Mouse (Mus musculus) adrenal gland, postnatal 25 days (tissue): ENCODE measurements around the gene Plekha4. TPM values are rescaled to one million over a fixed set of nuclear protein-coding genes. Genes with fewer than 3 reads are reported as not detected.
A peak's percentile ranks its signal among the peaks of the same experiment; 100 is the strongest.
"Not testable (repeated sequence)": the region's sequence is repeated elsewhere in the genome, so short reads cannot be mapped to it uniquely, and the experiment has no call there.

ENCODE experiments used
- DNase-seq: peaks from one replicate; pipeline ENCODE4 v3.0.0; 2021; ENCODE audit warnings: mixed read lengths
- total RNA-seq: library from RNA; stranded (reverse); gene quantifications from 2 replicates; pipeline ENCODE4 v1.2.3, GENCODE M21; 2021

Gene Plekha4
- total RNA-seq, 1 experiment from 2014 or later = 3.3 TPM

GRCm38 (mm10) chr7:45509181-45509882, 16.8 kb upstream of the Plekha4 start:
- no peak for DNase-seq

GRCm38 (mm10) chr7:45509912-45510787, 16.0 kb upstream of the Plekha4 start, which contains the start of gene Nucb1:
Gene Nucb1 (minus strand): TSS chr7:45510406.
- DNase-seq = peak; percentile 89

GRCm38 (mm10) chr7:45514411-45514810, 11.7 kb upstream of the Plekha4 start:
- DNase-seq = no peak

DNA sequence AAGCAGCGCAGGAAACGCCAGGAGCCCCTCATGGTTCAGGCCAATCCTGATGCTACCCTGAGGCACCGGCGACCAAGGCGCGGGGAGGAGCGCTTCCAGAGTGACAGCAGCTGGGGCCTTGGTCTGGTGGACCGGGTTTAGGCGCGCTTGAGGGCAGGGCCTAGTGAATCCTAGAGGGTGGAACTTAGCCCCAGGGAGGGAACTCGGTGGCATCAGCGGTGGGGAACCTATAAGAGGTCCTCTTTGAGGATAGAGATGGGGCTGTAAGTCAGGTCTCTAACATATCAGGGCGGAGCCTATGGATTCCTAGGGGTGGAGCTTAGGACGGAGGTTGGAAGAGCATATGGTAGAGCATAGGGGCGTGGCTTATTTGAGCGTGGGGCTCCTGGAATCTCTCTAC, 10.7 kb upstream of the Plekha4 start:
- no peak for DNase-seq

DNA sequence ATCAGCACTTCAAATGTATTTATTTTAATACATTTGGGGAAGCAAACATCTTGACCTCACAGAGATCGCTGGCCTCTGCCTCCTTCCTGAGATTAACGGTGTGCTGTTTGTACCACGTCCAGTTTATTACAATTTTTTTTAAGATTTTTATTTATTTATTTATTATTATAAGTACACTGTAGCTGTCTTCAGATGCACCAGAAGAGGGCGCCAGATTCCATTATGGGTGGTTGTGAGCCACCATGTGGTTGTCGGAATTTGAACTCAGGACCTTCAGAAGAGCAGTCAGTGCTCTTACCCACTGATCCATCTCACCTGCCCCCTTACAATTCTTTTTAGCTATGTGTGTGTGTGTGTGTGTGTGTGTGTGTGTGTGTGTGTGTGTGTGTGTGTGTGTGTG, 9.3 kb upstream of the Plekha4 start:
- DNase-seq = not testable (repeated sequence)

GRCm38 (mm10) chr7:45518618-45519017, 7.5 kb upstream of the Plekha4 start:
- DNase-seq = no peak

DNA sequence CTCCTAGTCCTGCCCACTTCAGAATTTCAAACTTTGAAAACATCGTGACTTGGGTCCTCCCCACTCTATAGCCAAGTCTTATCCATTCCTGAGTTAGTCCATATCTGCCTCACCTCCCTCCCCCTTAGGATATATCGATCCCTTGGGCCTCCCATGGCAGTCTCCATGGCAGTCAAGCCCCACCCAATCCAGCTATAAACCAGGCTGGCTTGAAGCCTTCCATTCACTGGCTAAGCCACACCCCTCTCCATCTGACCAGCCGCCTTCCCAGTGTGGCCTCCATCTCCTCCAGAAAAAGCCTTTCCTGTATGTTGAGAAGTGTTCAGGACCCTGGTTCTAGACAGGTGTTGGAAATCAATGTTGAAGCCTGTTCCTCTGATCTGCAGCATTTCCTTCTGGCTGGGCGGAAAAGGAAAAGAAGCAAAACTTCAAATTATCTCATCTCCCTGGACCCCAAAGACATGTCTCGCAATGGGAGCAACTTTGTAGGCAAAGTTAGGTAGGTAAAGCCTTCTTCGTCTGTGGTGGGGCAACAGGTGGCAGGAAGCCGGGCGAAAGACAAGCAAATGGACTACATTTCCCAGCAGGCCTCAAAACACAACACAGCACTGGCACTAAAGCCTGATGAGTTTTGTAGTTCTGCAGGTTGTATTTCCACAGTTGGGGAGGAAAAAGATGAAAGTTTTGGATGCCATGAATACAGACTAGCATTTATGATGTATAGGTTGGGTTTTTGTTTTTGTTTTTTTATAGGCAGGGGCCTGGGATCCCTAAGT, 6.6 kb upstream of the Plekha4 start:
- no peak for DNase-seq

DNA sequence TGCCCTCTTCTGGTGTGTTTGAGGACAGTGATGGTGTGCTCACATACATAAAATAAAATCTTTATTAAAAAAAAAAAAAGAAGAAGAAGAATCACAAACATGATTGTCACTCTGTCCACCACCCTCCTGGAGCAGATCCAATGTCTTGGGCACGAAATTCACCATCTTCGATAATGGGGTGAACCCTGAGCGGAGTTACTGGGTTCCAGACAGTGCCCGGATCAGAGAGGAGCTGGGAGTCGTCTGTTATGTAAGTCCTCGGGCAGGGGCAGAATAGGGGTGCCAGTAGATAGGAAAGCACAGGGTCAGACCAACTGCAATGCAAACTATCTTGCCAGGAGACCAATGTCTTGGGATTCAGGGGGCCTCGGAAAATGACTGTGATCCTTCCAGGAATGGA, 5.5 kb upstream of the Plekha4 start:
- no peak for DNase-seq

GRCm38 (mm10) chr7:45521728-45522184, 4.4 kb upstream of the Plekha4 start:
- DNase-seq = peak; percentile 80

- DNase-seq = no peak
Measured at GRCm38 (mm10) chr7:45522194-45522752, 3.9 kb upstream of the Plekha4 start.

- no peak for DNase-seq
Measured at GRCm38 (mm10) chr7:45522957-45523676, 3.0 kb upstream of the Plekha4 start.

DNA sequence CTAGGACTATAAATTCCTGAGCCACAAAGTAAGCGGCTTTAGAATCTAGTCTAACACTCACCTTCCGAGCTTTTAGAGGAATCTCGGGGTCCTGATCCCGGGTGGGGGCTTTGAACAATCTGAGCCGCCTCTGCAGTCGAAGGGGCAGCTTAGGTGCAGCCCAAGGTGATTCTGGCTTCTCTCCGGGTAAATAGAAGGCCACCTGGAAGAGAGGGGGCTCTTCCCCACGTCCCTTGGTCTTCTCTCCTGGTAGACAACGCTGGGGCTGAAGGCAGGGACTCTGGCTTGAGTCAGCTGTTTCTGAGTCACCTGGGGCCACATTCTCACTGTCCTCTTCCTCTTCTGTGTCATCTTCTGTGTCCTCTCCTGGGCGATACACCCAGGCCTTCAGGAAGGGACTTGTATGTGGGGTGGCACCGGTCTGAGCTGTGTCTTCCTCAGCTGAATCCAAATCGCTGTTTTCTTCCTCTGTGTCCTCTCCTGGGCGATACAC, 2.4 kb upstream of the Plekha4 start:
- DNase-seq = no peak

- DNase-seq = peak; percentile 25
Measured at GRCm38 (mm10) chr7:45524841-45525621, 1.1 kb upstream of the Plekha4 start.

GRCm38 (mm10) chr7:45526474-45527120, 467 bp downstream of the Plekha4 start:
- no peak for DNase-seq

DNA sequence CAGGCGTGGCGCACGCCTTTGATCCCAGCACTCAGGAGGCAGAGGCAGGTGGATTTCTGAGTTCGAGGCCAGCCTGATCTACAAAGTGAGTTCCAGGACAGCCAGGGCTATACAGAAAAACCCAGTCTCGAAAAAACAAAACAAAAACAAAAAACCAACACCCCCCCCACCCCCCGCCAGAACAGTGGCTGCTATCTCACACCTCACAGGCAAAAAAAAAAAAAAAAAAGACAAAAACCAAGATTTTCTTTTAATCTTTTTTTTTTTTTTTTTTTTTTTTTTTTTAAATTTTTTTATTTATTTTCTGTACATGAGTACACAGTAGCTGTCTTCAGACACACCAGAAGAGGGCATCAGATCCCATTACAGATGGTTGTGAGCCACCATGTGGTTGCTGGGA, 1.0 kb downstream of the Plekha4 start:
- not testable (repeated sequence) for DNase-seq

- no peak for DNase-seq
Measured at GRCm38 (mm10) chr7:45529461-45529860, 3.3 kb downstream of the Plekha4 start.

DNA sequence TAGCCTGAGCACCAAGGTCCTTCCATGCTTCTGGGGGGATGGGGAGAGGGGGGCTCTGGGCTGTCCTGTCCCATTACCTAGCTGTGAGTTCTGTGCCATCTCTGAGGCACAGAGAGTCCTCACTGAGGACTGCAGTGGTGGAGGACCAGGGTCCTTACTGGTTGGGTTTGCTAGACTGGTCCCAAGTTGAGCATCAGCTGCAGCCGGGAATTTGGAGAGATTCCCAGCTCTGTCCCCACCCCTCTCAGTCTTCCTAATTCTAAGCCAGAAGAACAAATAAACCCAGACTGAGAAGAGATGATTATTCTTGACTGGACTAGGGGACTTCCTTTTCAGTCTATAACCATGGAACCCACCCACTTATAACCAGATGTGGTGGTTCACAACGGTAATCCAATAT, 4.5 kb downstream of the Plekha4 start:
- no peak for DNase-seq

DNA sequence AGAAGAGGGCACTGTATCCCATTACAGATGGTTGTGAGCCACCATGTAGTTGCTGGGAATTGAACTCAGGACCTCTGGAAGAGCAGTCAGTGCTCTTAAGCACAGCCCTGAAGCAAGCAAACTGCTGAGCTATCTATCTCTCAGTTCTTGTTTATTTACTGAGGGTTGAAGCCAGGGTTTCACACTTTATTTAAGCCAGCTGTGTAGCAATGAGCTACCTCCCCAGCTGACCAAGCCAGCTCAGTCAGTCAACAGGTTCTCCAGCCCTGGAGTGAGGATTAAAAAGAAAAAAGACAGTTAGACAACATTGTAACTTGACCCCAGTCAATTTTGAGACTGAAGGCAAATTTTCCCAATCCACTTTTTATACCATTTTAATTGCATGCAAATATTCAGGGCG, 9.5 kb downstream of the Plekha4 start:
- DNase-seq = no peak

GRCm38 (mm10) chr7:45537602-45538001, 11.5 kb downstream of the Plekha4 start:
- DNase-seq = no peak
